Mouse (Mus musculus): Measurements from ENCODE around the gene Traf1. TPM values are rescaled to one million over a fixed set of nuclear protein-coding genes. Genes with fewer than 3 reads are reported as not detected.

Traf1 gene
- total RNA-seq, 2 experiments from 2014 or later, result 1.3 TPM; not detected in 1

DNA sequence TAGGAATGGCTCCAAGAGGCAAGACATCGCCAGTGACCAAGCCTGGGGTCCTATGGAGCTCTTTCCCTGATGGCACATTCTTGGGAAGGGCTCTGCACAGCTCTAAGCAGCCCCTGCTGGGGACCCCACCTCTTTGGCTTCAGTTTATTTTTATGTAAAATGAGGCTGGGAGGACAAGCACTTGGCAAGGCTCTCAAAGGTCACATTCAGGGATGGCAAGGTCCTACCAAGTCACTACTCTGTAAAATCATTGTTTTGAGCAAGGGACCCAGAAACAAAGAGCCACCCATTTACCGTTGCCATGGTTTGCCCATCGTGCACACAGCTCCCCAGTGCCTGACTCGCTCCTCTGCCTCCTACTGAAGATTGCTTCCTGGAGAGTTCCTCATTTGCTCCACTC, 15.5 kb downstream of the Traf1 start:
- ATAC-seq (replicated peaks; ENCODE audit: low FRiP score, poor library complexity, severe bottlenecking), result no peak

DNA sequence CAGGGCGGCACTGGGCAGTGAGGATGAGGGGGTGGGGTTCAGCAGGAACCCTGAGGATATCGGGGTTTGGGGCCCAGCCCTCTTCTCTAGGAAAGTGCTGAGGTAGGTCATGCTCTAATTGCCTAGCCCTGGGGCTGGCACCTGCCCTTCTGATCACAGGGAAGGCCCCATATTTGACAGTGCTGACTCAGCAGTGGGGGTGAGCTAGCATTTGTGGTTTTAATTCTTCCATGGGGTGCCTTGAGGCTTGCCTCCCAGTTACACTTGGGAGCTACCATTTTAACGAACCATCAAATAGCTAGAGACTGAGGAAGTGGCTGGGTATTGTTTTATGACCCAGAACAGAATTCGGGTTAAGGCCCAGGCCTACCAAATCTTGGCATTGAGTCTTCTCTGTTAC, 16.0 kb downstream of the Traf1 start:
- ATAC-seq (replicated peaks; ENCODE audit: low FRiP score, poor library complexity, severe bottlenecking), result no peak

DNA sequence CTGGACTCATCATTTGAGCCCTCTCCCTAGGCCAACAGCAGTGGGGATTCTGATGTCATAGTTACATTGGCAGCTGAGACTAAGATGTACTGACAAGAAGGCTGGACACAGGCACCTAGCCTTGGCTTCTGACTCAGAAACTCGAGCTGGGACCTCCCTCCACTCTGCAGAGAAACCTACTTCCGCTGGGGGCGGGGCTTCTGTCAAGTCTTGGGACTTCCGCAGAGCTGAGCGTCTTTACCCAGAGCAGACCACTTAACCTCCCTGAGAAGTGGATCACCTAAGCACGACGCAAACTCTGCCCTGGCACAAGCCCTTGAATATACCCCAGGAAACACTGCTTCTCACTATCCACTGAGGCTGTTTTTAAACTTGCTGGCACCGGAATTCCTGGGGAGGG, 16.8 kb downstream of the Traf1 start:
- ATAC-seq (replicated peaks; ENCODE audit: low FRiP score, poor library complexity, severe bottlenecking), result no peak

DNA sequence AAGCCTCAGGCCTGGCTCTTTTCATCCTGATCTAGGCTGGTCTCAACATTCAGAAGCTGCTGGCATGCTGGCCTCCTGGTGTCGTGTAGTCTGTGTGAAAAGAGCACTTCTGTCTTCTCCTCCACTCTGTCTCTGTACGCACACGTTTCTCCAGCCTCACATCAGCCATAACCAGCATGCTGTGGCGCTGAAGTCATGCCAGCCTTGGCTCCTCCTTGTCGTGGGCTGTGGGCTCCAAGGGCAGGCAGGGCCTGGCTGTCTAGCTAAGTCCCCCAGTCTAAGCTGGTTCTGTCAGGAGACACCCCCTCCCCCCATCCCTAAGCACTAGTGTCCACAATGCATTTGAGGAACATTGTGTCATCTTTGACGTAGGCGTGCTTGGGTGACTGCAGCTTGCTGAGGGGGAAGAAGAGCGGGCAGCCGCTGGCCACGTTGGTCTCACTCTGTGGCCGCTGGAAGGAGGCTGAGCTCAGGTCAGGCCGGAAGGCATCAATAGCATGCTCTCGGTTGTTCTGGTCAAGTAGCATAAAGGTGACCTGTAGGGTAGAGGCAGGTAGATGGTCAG, 17.9 kb downstream of the Traf1 start:
- no peak for ATAC-seq (replicated peaks; ENCODE audit: low FRiP score, poor library complexity, severe bottlenecking)

DNA sequence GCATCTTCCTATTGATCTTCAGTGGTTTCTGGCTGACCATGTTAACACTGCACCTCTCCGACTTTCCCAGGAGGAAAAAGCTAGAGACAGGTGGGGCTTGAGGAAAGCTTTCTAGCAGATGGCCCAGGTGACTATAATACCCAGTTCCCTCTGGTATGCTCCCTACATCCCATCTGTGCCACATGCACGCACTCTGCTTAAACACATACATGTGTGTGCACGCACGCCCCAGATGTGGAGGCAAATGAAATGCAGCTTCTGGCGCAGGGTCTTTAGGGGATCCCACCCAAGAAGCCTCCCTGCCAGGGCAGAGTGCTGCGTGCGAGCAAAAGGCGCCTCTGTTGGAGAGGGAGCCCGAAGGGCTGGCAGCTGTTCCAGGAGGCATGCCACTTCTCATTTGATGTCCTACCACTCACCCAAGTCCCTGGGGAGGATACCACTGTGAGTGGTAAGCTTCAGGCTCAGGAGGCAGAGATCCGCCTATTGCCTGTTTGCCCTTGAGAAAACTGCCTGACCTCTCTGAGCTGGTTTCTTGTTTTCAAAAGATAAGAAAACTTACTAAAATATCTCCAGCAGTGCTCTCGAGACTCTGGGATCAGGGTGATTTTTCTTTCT, 20.4 kb downstream of the Traf1 start:
- no peak for ATAC-seq (replicated peaks; ENCODE audit: low FRiP score, poor library complexity, severe bottlenecking)

DNA sequence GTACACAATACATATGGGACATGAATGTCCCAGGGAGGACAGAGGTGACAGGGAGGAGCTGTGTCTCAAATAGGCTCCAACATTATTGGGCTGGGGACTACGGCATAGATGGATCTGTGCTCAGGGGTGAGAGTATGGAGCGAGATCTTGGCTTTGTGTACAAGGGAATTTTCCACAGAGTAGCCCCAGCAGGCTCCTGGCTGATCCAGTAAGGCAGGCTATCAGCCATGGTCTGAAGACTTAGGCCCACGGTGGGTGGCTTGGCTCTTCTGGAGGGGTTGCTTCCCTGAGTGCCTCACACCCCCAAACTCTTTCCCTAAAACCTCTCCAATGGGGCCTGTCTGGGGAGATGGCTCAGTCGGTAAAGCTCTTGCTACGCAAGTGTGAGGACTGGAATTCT, 21.3 kb downstream of the Traf1 start:
- no peak for ATAC-seq (replicated peaks; ENCODE audit: low FRiP score, poor library complexity, severe bottlenecking)

DNA sequence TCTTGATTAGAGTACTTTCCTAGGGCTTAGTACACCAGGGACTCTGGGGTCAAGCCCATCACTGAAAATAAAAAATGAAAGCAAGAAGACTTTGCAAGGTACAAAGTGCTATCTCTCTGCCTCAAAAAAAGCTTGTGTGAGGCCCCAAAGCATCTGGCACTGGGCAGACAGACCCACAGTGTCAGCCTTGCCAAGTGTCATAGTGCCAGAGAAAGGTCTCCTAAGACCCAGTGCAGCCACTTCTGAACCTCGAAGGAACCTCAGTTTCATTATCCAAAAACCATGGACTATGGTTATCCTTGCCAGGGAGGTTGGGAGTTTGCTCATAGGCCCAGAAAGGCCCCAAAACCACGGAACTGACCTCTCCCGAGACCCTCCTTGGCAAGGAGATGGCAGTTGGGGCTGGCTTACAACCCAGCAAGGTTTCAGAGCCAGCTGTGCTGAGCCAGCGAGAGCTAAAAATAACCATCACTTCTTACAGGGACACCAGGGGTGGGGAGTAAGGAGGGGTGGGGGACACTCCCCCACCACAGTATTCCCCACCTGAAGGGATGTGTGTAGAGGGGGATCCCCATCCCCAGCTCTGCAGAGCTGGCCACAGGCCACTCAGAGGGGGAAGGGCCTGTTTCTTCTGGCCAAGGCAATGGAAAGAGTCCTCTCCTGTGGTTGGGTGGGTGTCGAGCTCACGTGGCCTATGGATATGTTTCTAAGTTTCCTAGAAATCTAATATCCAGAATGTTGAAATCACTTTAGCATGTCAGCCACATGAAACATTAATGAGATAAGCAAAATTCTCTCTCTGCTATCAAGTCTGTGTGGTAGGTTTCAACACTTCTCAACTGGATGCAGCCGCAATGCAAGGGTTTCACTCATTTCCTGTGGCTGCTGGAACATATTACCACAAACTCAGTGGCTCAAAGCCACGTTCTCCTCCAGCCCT, 23.0 kb downstream of the Traf1 start:
- no peak for ATAC-seq (replicated peaks; ENCODE audit: low FRiP score, poor library complexity, severe bottlenecking)

DNA sequence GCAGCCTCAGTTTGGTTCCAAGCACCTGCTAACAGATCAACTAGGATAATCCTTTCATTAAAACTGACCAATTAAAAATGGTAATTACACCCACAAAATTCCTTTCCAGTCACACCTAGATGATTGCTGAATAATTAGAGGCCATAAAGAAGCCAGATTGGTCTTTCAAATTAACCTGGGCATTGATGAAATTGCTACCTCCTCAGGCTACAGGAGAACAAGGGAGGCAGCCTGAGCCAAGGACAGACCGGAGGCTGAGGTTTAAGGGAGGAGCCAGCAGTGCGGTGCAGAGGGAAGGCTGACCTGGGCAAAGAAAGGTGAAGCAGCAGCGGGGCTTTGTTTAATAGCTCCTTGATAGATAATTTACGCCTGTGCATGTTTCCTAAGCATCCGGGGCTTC, 24.1 kb downstream of the Traf1 start:
- no peak for ATAC-seq (replicated peaks; ENCODE audit: low FRiP score, poor library complexity, severe bottlenecking)

DNA sequence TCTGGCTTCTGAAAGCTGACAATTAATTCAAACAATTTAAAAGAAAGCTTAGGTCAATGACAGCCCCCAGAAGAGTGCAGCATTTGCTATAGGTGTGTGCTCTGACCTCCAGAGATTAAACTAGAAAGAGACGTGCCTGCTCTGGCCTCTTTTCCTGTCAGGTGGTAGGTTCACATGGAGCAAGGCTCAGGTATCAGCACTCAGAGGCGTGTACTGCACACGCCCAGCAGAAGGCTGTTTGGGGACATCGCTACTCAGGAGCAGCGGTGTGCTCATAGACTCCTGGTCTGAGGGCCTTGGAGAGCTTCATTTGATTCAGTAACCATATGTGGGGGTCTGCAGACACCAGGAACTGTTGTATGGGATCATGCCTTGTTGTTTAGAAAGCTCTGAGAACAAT, 34.3 kb downstream of the Traf1 start:
- no peak for ATAC-seq (replicated peaks; ENCODE audit: low FRiP score, poor library complexity, severe bottlenecking)

DNA sequence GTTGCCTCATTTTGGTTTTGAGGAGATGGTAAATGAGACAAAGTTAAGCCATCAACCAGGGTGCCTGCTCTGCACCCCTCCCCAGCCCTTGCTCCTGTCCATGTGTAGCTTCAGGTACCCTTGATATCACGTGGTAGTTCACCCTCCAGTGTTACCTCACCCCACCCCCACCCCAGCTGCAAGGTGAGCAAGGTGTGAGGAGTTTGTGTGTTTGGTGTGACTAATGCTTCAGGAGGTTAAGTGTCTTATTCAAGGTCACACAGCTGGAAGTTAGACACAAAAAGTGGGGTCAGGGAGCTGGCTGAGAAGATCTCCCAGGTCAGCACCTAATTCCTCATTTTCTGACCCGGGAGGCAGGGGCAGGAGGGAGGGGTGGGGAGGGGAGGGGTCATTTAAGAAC, 38.8 kb downstream of the Traf1 start:
- ATAC-seq (replicated peaks; ENCODE audit: low FRiP score, poor library complexity, severe bottlenecking), result no peak

DNA sequence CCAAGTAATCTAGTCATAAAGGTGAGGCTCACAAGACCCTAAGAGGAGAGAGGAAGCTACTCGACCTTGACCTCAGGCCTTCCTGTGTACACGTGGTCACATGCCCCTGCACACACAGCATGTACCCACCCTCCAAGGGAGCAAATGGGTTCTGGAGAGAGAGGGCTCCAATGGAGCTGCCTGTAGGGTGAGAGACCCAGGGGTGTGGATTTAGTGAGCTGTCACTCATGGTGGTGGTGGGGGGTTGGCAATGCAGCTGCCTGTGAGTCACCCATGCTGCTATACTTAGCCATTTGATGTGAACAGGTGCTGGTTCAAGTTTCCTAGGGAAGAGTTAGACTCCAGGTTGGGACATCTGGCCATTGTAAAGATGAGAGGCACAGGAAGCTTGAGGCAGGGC, 41.4 kb downstream of the Traf1 start:
- no peak for ATAC-seq (replicated peaks; ENCODE audit: low FRiP score, poor library complexity, severe bottlenecking)

DNA sequence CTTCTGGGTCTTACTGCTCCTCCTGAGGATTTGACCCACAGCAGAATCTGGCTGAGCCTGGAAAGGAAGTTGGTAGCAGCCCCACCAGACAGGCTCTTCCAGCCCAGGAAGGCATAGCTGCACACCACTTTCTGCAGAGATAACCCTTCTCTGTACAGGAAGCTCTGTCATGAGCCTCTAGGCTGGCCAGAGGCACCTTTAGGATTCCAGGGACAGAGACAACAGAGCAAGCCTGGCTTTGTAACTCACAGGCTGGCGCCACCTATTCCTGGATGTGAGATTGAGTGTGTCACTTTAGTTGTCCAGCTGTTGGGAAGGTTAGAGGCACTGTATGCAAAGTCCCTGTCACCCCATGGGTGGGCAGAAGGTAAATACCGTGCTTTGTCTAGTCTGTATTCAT, 46.5 kb downstream of the Traf1 start:
- no peak for ATAC-seq (replicated peaks; ENCODE audit: low FRiP score, poor library complexity, severe bottlenecking)

DNA sequence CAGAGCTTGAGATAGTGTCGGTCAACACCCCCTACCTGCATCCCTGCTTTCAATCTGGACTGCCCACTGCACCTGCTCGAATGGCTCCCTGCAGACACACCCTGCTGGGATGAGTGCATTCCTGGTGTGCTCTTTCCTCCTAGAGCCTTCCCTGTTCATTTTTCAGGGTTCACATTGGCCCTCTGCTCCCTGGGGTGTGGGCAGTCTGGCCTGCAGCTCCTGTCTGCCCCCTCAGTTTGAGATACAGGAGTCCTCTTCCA, 46.8 kb downstream of the Traf1 start:
- ATAC-seq (replicated peaks; ENCODE audit: low FRiP score, poor library complexity, severe bottlenecking), result no peak

DNA sequence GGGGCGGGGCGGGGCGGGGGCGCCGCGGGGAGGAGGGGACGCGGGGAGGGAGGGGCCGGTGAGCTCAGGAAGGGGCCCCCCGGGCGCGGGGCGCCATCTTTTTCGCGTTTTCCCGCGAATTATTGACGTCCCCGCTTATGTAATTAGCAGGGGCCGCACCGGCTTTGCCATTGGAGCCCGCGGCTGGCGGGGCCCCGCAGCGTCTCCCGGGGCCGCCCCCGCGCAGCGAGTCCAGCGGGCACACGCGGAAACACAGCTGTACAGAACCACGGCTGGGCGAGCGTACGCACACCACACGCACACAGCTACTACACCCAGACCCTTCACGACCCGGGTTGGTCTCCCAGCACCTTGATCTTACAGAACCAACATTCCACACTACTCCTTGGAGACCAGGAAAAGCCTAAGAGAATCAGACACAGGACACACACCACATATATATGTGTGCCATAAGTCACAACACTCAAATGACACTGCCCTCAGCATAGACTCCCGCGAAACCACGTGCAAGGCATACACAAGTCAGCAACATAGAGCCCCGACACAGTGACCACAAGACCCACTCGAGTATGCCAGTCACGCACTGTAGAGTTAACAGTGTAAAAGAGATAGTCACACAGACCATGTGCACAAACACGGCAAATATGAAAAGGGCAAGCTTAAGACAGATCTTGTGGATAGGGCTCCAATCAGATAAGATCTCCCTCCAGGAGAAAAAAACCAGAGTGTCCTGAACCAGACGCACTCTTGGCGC, 47.3 kb downstream of the Traf1 start:
- ATAC-seq (replicated peaks; ENCODE audit: low FRiP score, poor library complexity, severe bottlenecking), result no peak

DNA sequence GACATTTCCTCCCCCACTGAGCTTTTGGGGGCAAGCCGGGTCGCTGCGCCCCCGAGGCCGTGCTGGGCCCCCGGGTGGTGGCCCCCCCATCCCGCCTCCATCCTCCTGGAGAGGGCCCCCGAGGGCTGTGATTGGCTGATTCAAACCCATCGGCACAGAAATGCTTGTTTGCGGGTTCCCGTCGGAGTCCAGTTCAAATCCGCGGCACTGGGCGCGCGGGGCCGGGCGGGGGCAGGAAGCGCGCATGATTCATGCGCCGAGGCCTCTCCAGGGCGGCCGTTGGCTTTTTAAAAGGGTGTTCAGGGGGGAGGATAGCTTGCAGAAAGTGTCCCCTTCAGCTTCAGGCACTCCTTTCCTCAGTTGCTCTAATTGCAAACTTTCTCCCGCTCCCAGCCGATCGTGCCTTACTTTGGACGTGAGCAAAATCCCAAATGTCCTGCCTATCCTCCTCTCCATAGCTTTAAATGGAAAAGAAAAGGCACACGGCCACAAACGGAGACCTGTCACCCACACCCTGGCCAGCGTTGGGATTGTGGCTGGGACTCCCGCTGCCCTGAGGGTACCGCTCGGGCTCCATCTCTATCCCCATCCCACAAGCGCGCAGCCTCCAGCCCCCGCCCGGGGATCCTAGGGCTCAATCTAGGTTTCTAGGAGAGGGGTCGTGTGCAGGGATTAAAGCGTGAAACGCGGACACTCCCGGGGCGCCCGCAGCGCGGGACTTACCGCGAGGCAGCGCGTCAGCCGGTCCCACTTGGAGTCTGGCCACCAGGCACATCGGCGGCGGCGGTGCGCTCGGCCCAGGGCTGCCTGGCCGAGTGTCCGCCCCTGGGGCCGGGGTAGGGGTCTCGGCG, 48.1 kb downstream of the Traf1 start, which contains the start of gene Phf19:
Phf19 (minus strand) TSS at position 809 of the 851 bp plus-strand sequence.
- no peak for ATAC-seq (replicated peaks; ENCODE audit: low FRiP score, poor library complexity, severe bottlenecking)

DNA sequence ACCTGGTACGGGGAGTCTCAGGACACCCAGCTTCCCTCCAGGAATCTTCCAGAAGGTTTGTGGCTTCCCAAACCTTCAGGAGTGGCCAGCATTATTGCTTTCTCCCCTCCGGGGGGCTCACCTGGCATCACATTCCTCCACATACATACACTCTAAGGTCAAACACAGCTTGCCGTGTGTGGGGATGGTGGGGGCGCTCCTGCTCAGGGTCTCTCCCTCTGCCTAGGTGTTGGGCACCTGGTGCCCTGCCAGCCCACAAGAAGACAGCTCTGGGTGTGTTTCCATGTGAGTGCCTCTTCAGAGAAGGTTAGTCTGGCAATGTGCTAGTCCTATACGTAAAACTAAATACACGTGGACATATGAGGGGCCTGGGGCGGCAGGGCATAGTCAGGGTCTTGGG, 49.0 kb downstream of the Traf1 start:
- no peak for ATAC-seq (replicated peaks; ENCODE audit: low FRiP score, poor library complexity, severe bottlenecking)

DNA sequence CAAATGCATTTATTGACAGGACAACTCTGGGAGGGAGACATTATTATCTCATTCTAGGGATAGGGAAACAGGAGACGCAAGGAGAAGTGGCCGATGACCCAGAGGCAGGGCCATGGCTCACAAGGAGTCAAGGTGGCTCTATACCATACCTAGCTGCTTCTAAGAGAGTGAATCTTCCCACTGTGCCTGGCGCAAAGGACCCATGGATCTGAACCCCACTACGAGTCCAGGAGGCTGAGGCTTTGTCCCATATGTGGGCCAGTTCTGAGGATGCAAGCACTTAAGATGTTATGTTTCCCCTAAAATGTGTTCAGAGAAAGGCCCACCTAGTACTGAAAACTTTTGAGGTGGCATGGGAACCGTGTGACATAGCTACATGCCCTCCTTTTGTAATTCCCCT, 49.7 kb downstream of the Traf1 start:
- no peak for ATAC-seq (replicated peaks; ENCODE audit: low FRiP score, poor library complexity, severe bottlenecking)

DNA sequence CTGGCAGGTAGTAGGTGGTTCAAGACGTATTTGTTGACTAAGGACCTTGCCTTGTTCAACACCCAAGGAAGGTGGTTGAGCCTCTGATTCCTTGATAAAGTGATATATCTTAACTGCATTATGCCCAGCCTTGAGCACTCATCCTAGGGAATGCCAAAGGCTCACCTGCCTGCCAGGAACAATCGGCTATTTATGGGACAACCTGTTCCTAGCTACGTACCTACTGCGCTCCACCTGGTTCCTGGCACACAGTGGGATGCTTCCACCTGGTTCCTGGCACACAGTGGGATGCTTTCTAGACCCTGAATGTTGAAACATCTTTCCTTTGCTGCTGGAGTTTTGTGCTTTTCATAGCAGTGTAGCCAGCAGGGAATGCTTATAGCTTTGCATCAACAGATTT, 51.9 kb downstream of the Traf1 start:
- no peak for ATAC-seq (replicated peaks; ENCODE audit: low FRiP score, poor library complexity, severe bottlenecking)

DNA sequence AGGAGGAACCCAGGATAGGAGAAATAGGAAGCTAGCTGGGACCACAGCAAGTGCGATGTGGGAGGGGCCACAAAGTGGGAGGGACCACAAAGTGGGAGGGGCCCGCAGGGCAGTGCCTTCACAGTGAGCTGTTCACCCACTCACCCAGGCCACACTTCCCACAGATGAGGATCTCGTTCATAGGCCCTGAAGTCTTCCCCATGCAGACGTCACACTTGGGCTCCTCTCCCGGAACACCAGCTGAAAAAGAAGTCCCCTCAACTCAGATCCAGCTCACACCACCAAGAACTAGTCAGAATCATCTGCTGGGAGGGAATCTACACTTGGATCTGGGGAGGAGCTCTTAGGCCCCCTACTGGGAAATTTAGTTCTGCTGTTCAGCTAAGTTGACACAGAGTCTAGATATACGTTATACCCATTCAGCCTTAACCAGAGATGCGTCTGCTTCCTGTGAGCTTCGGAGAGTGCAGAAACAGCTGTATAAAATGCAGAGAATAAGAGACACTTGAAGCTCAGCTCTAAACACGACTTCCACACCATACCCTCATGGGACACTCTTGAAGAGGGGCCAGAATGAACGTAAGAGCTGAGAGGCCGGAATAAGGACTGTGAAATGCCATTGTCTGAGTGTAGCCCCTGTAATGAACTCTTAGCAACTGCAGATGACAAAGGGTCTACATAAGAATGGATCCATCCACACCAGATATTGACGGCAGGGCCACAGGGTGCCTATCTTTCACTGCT, 54.5 kb downstream of the Traf1 start:
- no peak for ATAC-seq (replicated peaks; ENCODE audit: low FRiP score, poor library complexity, severe bottlenecking)

Data from erythroid progenitor cell, adult 5-6 weeks (primary cell).